Mouse (Mus musculus): ENCODE data around the gene Eif4g3. TPM values are rescaled to one million over a fixed set of nuclear protein-coding genes. Genes with fewer than 3 reads are reported as not detected.

Gene Eif4g3
- total and polyA plus RNA-seq, 3 experiments = 22.8 to 63.7 TPM; not detected in 1

DNA sequence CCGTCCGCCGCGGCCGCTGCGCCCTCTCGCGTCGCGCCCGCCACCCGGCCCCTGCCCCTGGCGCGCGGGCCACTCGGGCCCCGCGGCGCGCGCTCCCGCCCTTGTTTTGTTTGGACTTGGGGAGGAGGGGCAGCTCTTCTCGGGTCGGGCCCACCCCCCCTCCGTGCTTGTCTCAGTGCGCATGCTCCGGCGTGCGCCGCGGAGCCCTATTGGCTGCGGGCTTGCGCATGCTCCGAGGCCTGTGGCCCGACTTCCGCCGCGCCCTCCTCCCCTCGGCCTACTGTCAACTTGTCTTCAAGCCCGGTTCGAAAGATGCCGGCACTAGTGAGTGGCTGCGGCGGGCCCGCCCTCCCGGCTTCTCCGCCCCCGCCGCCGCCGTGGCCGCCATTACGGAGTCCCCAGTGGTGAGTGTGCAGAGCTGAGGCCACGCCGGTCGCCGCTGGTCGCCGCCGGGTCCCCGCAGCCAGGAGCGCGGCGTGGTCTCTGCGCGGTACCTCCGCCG is 224.1 kb downstream of the Eif4g3 start (continued):
- TF ChIP-seq ZKSCAN1 (IDR thresholded peaks at IDR 0.05; ENCODE audit: low read depth, low read length) = no peak
- peak; percentile 85; the same call in 1 of the 2 replicates for TF ChIP-seq SIN3A (IDR thresholded peaks at IDR 0.05; ENCODE audit: low read length)
- TF ChIP-seq E2F4 (IDR thresholded peaks at IDR 0.05; ENCODE audit: borderline replicate concordance, low read depth, low read length) = no peak
- peak; percentile 50; the same call in 1 of the 2 replicates for TF ChIP-seq MAZ (IDR thresholded peaks at IDR 0.05; ENCODE audit: low read depth, low read length)
- TF ChIP-seq ELF1 (IDR thresholded peaks at IDR 0.05; ENCODE audit: low read depth, low read length) = peak; percentile 80
- peak; percentile 90 for TF ChIP-seq NELFE (IDR thresholded peaks at IDR 0.05; ENCODE audit: low read depth, low read length)
- TF ChIP-seq TCF12 (IDR thresholded peaks at IDR 0.05; ENCODE audit: low read depth, low read length) = peak; percentile 34
- TF ChIP-seq MAFK (IDR thresholded peaks at IDR 0.05; ENCODE audit: borderline replicate concordance, low read depth, low read length) = no peak
- TF ChIP-seq ZC3H11A (IDR thresholded peaks at IDR 0.05; ENCODE audit: low read depth, low read length) = no peak
- TF ChIP-seq MYB (IDR thresholded peaks at IDR 0.05; ENCODE audit: low read depth, low read length) = no peak
- TF ChIP-seq MYC (IDR thresholded peaks at IDR 0.05; ENCODE audit: low read depth, low read length) = no peak
- TF ChIP-seq RCOR1 (IDR thresholded peaks at IDR 0.05; ENCODE audit: low read depth, low read length) = no peak
- no peak for TF ChIP-seq GATA1 (IDR thresholded peaks at IDR 0.05; ENCODE audit: low read depth, low read length)
- TF ChIP-seq NRF1 (IDR thresholded peaks at IDR 0.05; ENCODE audit: insufficient read depth, low read depth, low read length, poor library complexity, severe bottlenecking) = peak; percentile 94
- TF ChIP-seq EP300 (IDR thresholded peaks at IDR 0.05; ENCODE audit: low read depth in 1 of 2, low read length in 2 of 2) = no peak
- no peak for TF ChIP-seq JUND (IDR thresholded peaks at IDR 0.05; ENCODE audit: low read depth, low read length)

DNA sequence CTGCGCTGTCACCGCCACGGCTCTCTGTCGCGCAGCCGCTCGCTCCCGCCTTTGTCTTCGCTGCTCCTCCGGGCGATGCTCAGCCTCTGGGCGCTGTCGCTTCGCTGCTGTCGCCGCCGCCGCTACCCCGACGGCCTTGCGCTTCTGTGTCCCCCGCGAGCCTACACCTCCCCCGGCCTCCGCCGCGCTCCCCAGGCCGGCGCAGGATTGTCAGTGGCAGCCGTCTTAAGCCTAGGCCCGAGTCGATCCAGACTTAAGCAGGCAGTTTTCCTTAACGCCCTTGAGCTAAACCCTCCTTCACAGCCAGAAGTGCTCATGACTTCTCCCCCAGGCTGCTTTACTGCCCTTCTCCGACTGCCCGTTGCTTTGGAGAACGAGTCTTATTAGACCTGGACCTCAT is 224.6 kb downstream of the Eif4g3 start:
- peak overlapping the region; percentile 88 to 96 for H3K4me3 ChIP-seq (ENCODE audit: control insufficient read depth in 1 of 2, insufficient read depth in 1 of 2, low read depth in 2 of 2, low read length in 2 of 2)
- no peak; the same call in 1 of the 2 replicates for TF ChIP-seq NRF1 (IDR thresholded peaks at IDR 0.05; ENCODE audit: insufficient read depth, low read depth, low read length, poor library complexity, severe bottlenecking)
- TF ChIP-seq ZNF384 (IDR thresholded peaks at IDR 0.05; ENCODE audit: low read depth, low read length) = no peak
- TF ChIP-seq BHLHE40 (IDR thresholded peaks at IDR 0.05; ENCODE audit: borderline replicate concordance, low read depth, low read length) = no peak
- peak in 1 of 2 experiments; percentile 3; a peak in 1 of 4 replicates for TF ChIP-seq POLR2A (IDR thresholded peaks at IDR 0.05; ENCODE audit: control insufficient read depth in 1 of 2, insufficient read depth in 1 of 2, low read depth in 1 of 2, low read length in 2 of 2, poor library complexity in 1 of 2)
- no peak for TF ChIP-seq USF1 (IDR thresholded peaks at IDR 0.05; ENCODE audit: low read depth, low read length)
- TF ChIP-seq UBTF (IDR thresholded peaks at IDR 0.05; ENCODE audit: borderline replicate concordance, insufficient read depth, low read depth, low read length) = peak; percentile 67; the same call in 1 of the 2 replicates
- TF ChIP-seq JUND (IDR thresholded peaks at IDR 0.05; ENCODE audit: low read depth, low read length) = no peak
- peak; percentile 76; the same call in 1 of the 2 replicates for TF ChIP-seq CHD1 (IDR thresholded peaks at IDR 0.05; ENCODE audit: low read depth, low read length)
- peak; percentile 42; the same call in 1 of the 2 replicates for TF ChIP-seq MXI1 (IDR thresholded peaks at IDR 0.05; ENCODE audit: low read depth, low read length)
- peaks cover 7 to 14% of the 10 kb centered on the region in 2 experiments for H3K4me1 ChIP-seq (ENCODE audit: control insufficient read depth in 1 of 2, insufficient read depth in 2 of 2, low read length in 2 of 2)

More for the DNA sequence above, 224.6 kb downstream of the Eif4g3 start:
- Histone ChIP-seq H3K9ac (ENCODE audit: control insufficient read depth, low read depth, low read length, poor library complexity, severe bottlenecking) (peak overlapping the region; percentile 97), H3K27me3 (ENCODE audit: control insufficient read depth in 1 of 2, insufficient read depth in 2 of 2, low read length in 2 of 2) (no peaks in the 10 kb centered on the region), H3K9me3 (replicated peaks; ENCODE audit: insufficient read depth, low read length) (no peaks in the 10 kb centered on the region), H3K79me2 (ENCODE audit: control insufficient read depth, insufficient read depth, low read length, poor library complexity) (peaks cover 35% of the 10 kb centered on the region), H3K27ac (ENCODE audit: control insufficient read depth, low read depth, low read length) (peak overlapping the region; percentile 74), H3K36me3 (ENCODE audit: control insufficient read depth in 1 of 2, insufficient read depth in 2 of 2, low read length in 2 of 2) (peaks cover 15 to 17% of the 10 kb centered on the region in 2 experiments)
- peak; percentile 62 for DNase-seq (ENCODE audit: low read depth, low spot score)
